Mouse (Mus musculus) MEL (cell line): ENCODE measurements at regions not wholly inside any gene's neighbourhood (a gene's known extent, or its start where the extent isn't known, plus 50 kb on each side); places are given as distances from the start of the nearest gene placed in this dataset.

Source experiments
- DNase-seq: peaks from one replicate; pipeline ENCODE4 v3.0.0; 2011; ENCODE audit warnings: low read depth, low spot score
- H3K27ac ChIP-seq: 2 replicates; pipeline ENCODE4 v1.5.1; 2012; ENCODE audit warnings: low read depth, mild to moderate bottlenecking, control low read depth, low read length, moderate library complexity; ENCODE audit not compliant: control insufficient read depth
- H3K27me3 ChIP-seq, 2 experiments: fragments of 150-350 bp in 1 of 2; sonication (generic) in 1 of 2; 2 replicates each; pipeline ENCODE4 v1.6.1; 2012; ENCODE audit warnings: low read length in 2 of 2, mild to moderate bottlenecking in 2 of 2, improper control_type of control experiment in 1 of 2, moderate library complexity in 1 of 2; ENCODE audit not compliant: insufficient read depth in 2 of 2, control insufficient read depth in 1 of 2
- H3K36me3 ChIP-seq, 2 experiments: 2 replicates each; pipeline ENCODE4 v1.6.1; 2012 to 2014; ENCODE audit warnings: low read length in 2 of 2, improper control_type of control experiment in 1 of 2, inconsistent platforms in 1 of 2, mild to moderate bottlenecking in 1 of 2; ENCODE audit not compliant: insufficient read depth in 2 of 2, control insufficient read depth in 1 of 2
- H3K4me1 ChIP-seq, 2 experiments: fragments of 150-350 bp in 1 of 2; sonication (generic) in 1 of 2; 2 replicates each; pipeline ENCODE4 v1.6.1; 2012; ENCODE audit warnings: low read length in 2 of 2, improper control_type of control experiment in 1 of 2, mild to moderate bottlenecking in 1 of 2; ENCODE audit not compliant: insufficient read depth in 2 of 2, control insufficient read depth in 1 of 2
- H3K4me3 ChIP-seq, 2 experiments: fragments of 150-350 bp in 1 of 2; sonication (generic) in 1 of 2; 2 replicates each; pipeline ENCODE4 v1.5.1; 2012; ENCODE audit warnings: low read depth in 2 of 2, low read length in 2 of 2, mild to moderate bottlenecking in 2 of 2, moderate library complexity in 2 of 2, control low read depth in 1 of 2, improper control_type of control experiment in 1 of 2; ENCODE audit not compliant: control insufficient read depth in 1 of 2, insufficient read depth in 1 of 2
- H3K79me2 ChIP-seq: 2 replicates; pipeline ENCODE4 v1.6.1; 2012; ENCODE audit warnings: mild to moderate bottlenecking, low read length, moderate library complexity; ENCODE audit not compliant: control insufficient read depth, poor library complexity, insufficient read depth
- H3K9ac ChIP-seq: 2 replicates; pipeline ENCODE4 v1.6.1; 2012; ENCODE audit warnings: low read depth, mild to moderate bottlenecking, control low read depth, low read length, moderate library complexity; ENCODE audit not compliant: control insufficient read depth, poor library complexity, severe bottlenecking
- H3K9me3 ChIP-seq: fragments of 150-350 bp; sonication (generic); replicated peaks from 2 replicates; pipeline ENCODE4 v1.6.1; 2012; ENCODE audit warnings: mild to moderate bottlenecking, low read length, improper control_type of control experiment, moderate library complexity; ENCODE audit not compliant: insufficient read depth
- BHLHE40 ChIP-seq: IDR thresholded peaks from 2 replicates; pipeline ENCODE4 v1.6.1; 2012; ENCODE audit warnings: low read depth, mild to moderate bottlenecking, inconsistent platforms, low read length, improper control_type of control experiment, borderline replicate concordance
- CTCF ChIP-seq, 3 experiments: IDR thresholded peaks in 2 of 3; conservative IDR thresholded peaks in 1 of 3; 2 replicates each; pipeline ENCODE4 v1.5.1; 2011 to 2012; ENCODE audit warnings: low read length in 3 of 3, low read depth in 2 of 3, mild to moderate bottlenecking in 2 of 3, improper control_type of control experiment in 1 of 3, inconsistent platforms in 1 of 3, mixed read lengths in 1 of 3, moderate library complexity in 1 of 3; ENCODE audit not compliant: control insufficient read depth in 1 of 3, insufficient read depth in 1 of 3, poor library complexity in 1 of 3, severe bottlenecking in 1 of 3
- E2F4 ChIP-seq: IDR thresholded peaks from 2 replicates; pipeline ENCODE4 v1.6.1; 2011; ENCODE audit warnings: low read depth, low read length, improper control_type of control experiment, borderline replicate concordance
- EP300 ChIP-seq, 2 experiments: IDR thresholded peaks; 2 replicates each; pipeline ENCODE4 v1.6.1; 2011; ENCODE audit warnings: improper control_type of control experiment in 2 of 2, low read length in 2 of 2, low read depth in 1 of 2, mild to moderate bottlenecking in 1 of 2
- GABPA ChIP-seq: IDR thresholded peaks from 2 replicates; pipeline ENCODE4 v1.6.1; 2012; ENCODE audit warnings: low read depth, mild to moderate bottlenecking, inconsistent platforms, low read length, improper control_type of control experiment, moderate library complexity
- GATA1 ChIP-seq: IDR thresholded peaks from 2 replicates; pipeline ENCODE4 v1.6.1; 2011; ENCODE audit warnings: low read depth, low read length, improper control_type of control experiment
- JUND ChIP-seq: IDR thresholded peaks from 2 replicates; pipeline ENCODE4 v1.6.1; 2011; ENCODE audit warnings: low read depth, mild to moderate bottlenecking, improper control_type of control experiment, low read length
- KAT2A ChIP-seq: conservative IDR thresholded peaks from 2 replicates; pipeline ENCODE4 v1.6.1; 2012; ENCODE audit warnings: low read depth, low read length, improper control_type of control experiment, inconsistent platforms
- MAFK ChIP-seq: IDR thresholded peaks from 2 replicates; pipeline ENCODE4 v1.6.1; 2011; ENCODE audit warnings: low read depth, mild to moderate bottlenecking, low read length, improper control_type of control experiment, borderline replicate concordance
- MAZ ChIP-seq: IDR thresholded peaks from 2 replicates; pipeline ENCODE4 v1.6.1; 2012; ENCODE audit warnings: low read depth, mild to moderate bottlenecking, inconsistent platforms, low read length, improper control_type of control experiment
- MXI1 ChIP-seq: IDR thresholded peaks from 2 replicates; pipeline ENCODE4 v1.6.1; 2011; ENCODE audit warnings: mild to moderate bottlenecking, low read depth, low read length, improper control_type of control experiment
- MYB ChIP-seq: IDR thresholded peaks from 2 replicates; pipeline ENCODE4 v1.6.1; 2011; ENCODE audit warnings: mild to moderate bottlenecking, low read depth, low read length, improper control_type of control experiment
- MYC ChIP-seq: IDR thresholded peaks from 2 replicates; pipeline ENCODE4 v1.6.1; 2011; ENCODE audit warnings: low read depth, mild to moderate bottlenecking, low read length, improper control_type of control experiment, moderate library complexity
- NRF1 ChIP-seq: IDR thresholded peaks from 2 replicates; pipeline ENCODE4 v1.6.1; 2014; ENCODE audit warnings: low read depth, mild to moderate bottlenecking, inconsistent platforms, low read length, improper control_type of control experiment, moderate library complexity; ENCODE audit not compliant: poor library complexity, insufficient read depth, severe bottlenecking
- POLR2A ChIP-seq, 2 experiments: IDR thresholded peaks; 2 replicates each; pipeline ENCODE4 v1.6.1; 2011 to 2012; ENCODE audit warnings: low read length in 2 of 2, mild to moderate bottlenecking in 2 of 2, control low read depth in 1 of 2, improper control_type of control experiment in 1 of 2, low read depth in 1 of 2, moderate library complexity in 1 of 2; ENCODE audit not compliant: control insufficient read depth in 1 of 2, insufficient read depth in 1 of 2, poor library complexity in 1 of 2
- POLR2AphosphoS5 ChIP-seq: IDR thresholded peaks from 2 replicates; pipeline ENCODE4 v1.6.1; 2012; ENCODE audit warnings: low read depth, borderline replicate concordance, mild to moderate bottlenecking, inconsistent platforms, low read length, moderate library complexity, mixed read lengths
- RAD21 ChIP-seq: IDR thresholded peaks from 2 replicates; pipeline ENCODE4 v1.6.1; 2011; ENCODE audit warnings: mild to moderate bottlenecking, low read depth, low read length, improper control_type of control experiment
- RCOR1 ChIP-seq: IDR thresholded peaks from 2 replicates; pipeline ENCODE4 v1.6.1; 2012; ENCODE audit warnings: low read depth, mild to moderate bottlenecking, inconsistent platforms, low read length, improper control_type of control experiment
- SIN3A ChIP-seq: IDR thresholded peaks from 2 replicates; pipeline ENCODE4 v1.6.1; 2012; ENCODE audit warnings: low read length, improper control_type of control experiment, inconsistent platforms
- TAL1 ChIP-seq: IDR thresholded peaks from 2 replicates; pipeline ENCODE4 v1.6.1; 2012; ENCODE audit warnings: mild to moderate bottlenecking, inconsistent platforms, low read length, moderate library complexity, mixed read lengths
- TBP ChIP-seq: IDR thresholded peaks from 2 replicates; pipeline ENCODE4 v1.8.0; 2011; ENCODE audit warnings: low read depth, low read length, improper control_type of control experiment
- TCF12 ChIP-seq: IDR thresholded peaks from 2 replicates; pipeline ENCODE4 v1.6.1; 2014; ENCODE audit warnings: low read depth, mild to moderate bottlenecking, inconsistent platforms, low read length, improper control_type of control experiment, moderate library complexity
- UBTF ChIP-seq: IDR thresholded peaks from 2 replicates; pipeline ENCODE4 v1.6.1; 2012; ENCODE audit warnings: low read depth, mild to moderate bottlenecking, inconsistent platforms, low read length, improper control_type of control experiment, moderate library complexity, borderline replicate concordance; ENCODE audit not compliant: insufficient read depth
- USF1 ChIP-seq: IDR thresholded peaks from 2 replicates; pipeline ENCODE4 v1.6.1; 2014; ENCODE audit warnings: low read depth, mild to moderate bottlenecking, inconsistent platforms, low read length, improper control_type of control experiment, moderate library complexity
- USF2 ChIP-seq, 2 experiments: IDR thresholded peaks; 2 replicates each; pipeline ENCODE4 v1.6.1; 2011 to 2012; ENCODE audit warnings: improper control_type of control experiment in 2 of 2, low read length in 2 of 2, borderline replicate concordance in 1 of 2, inconsistent platforms in 1 of 2, low read depth in 1 of 2, mild to moderate bottlenecking in 1 of 2; ENCODE audit not compliant: insufficient read depth in 1 of 2

- Histone ChIP-seq H3K79me2 (no peaks in the 10 kb centered on the region), H3K9me3 (no peaks in the 10 kb centered on the region)
- DNase-seq = no peak
Measured at GRCm38 (mm10) chr12:33779898-33780297, 148.3 kb upstream of the Ferd3l start.

GRCm38 (mm10) chr12:33804206-33804791 lies 123.9 kb upstream of the Ferd3l start:
- Histone ChIP-seq H3K79me2 (no peaks in the 10 kb centered on the region), H3K9me3 (no peaks in the 10 kb centered on the region), H3K27ac (no peak overlapping the region), H3K4me3 (no peak overlapping the region), H3K4me1 (no peaks in the 10 kb centered on the region), H3K9ac (no peak overlapping the region), H3K27me3 (no peaks in the 10 kb centered on the region), H3K36me3 (no peaks in the 10 kb centered on the region)
- no peak for DNase-seq
- TF ChIP-seq MYB (no peak), MXI1 (no peak), USF1 (no peak), TBP (no peak), GATA1 (no peak), MAZ (no peak), MAFK (no peak), MYC (no peak)

More at GRCm38 (mm10) chr12:33779898-33780297, 148.3 kb upstream of the Ferd3l start:
- Histone ChIP-seq H3K27me3 (no peaks in the 10 kb centered on the region), H3K4me1 (no peaks in the 10 kb centered on the region), H3K9ac (no peak overlapping the region), H3K4me3 (no peak overlapping the region), H3K36me3 (no peaks in the 10 kb centered on the region), H3K27ac (no peak overlapping the region)
- TF ChIP-seq USF1 (no peak), RCOR1 (no peak), POLR2AphosphoS5 (no peak), JUND (no peak), TAL1 (no peak), GABPA (no peak), MYC (no peak), E2F4 (no peak), NRF1 (no peak)

GRCm38 (mm10) chr12:33825571-33825970 lies 102.7 kb upstream of the Ferd3l start:
- H3K36me3 ChIP-seq = no peaks in the 10 kb centered on the region
- TF ChIP-seq UBTF (no peak), USF1 (no peak), BHLHE40 (no peak), GATA1 (no peak), CTCF (IDR thresholded peaks at IDR 0.05 in 2 of 3, conservative IDR thresholded peaks at IDR 0.05 in 1 of 3; ENCODE audit: control insufficient read depth in 1 of 3, insufficient read depth in 1 of 3, low read depth in 2 of 3, low read length in 3 of 3, poor library complexity in 1 of 3, severe bottlenecking in 1 of 3) (no peak), POLR2AphosphoS5 (no peak), USF2 (IDR thresholded peaks at IDR 0.05; ENCODE audit: borderline replicate concordance in 1 of 2, insufficient read depth in 1 of 2, low read depth in 1 of 2, low read length in 2 of 2) (no peak), EP300 (IDR thresholded peaks at IDR 0.05; ENCODE audit: low read depth in 1 of 2, low read length in 2 of 2) (no peak), E2F4 (no peak), POLR2A (IDR thresholded peaks at IDR 0.05; ENCODE audit: control insufficient read depth in 1 of 2, insufficient read depth in 1 of 2, low read depth in 1 of 2, low read length in 2 of 2, poor library complexity in 1 of 2) (no peak), KAT2A (no peak), SIN3A (no peak), TAL1 (no peak), RAD21 (no peak), JUND (no peak), TCF12 (no peak)

More at GRCm38 (mm10) chr12:33825571-33825970, 102.7 kb upstream of the Ferd3l start:
- Histone ChIP-seq H3K27me3 (no peaks in the 10 kb centered on the region), H3K79me2 (no peaks in the 10 kb centered on the region), H3K4me3 (no peak overlapping the region), H3K4me1 (no peaks in the 10 kb centered on the region), H3K27ac (no peak overlapping the region), H3K9ac (no peak overlapping the region), H3K9me3 (no peaks in the 10 kb centered on the region)
- no peak for DNase-seq
